Mouse (Mus musculus) megakaryocyte-erythroid progenitor cell, adult 5-6 weeks (primary cell): Measurements from ENCODE around the gene Rdh1. TPM values are rescaled to one million over a fixed set of nuclear protein-coding genes. Genes with fewer than 3 reads are reported as not detected.

Experiments used
- ATAC-seq: replicated peaks from 2 replicates; pipeline ENCODE4 v1.8.0; 2016; ENCODE audit warnings: mild to moderate bottlenecking, inconsistent platforms; ENCODE audit not compliant: severe bottlenecking, poor library complexity, low FRiP score, low TSS enrichment
- total RNA-seq, 2 experiments: library from RNA; stranded (forward) in 1 of 2; stranded (reverse) in 1 of 2; fragments of 200-1000, 215-1000 nt in 1 of 2; fragments of >200 nt in 1 of 2; fragmentation: Nextera tagmentation in 1 of 2; gene quantifications; 2 replicates each; pipeline ENCODE4 v1.2.3; 2014 to 2017

The Rdh1 gene
- total RNA-seq (2014; fragmentation: Nextera tagmentation) (0.24 TPM in 1 of 2 replicates, not detected in the other), total RNA-seq (2017) (0.05 TPM in 1 of 2 replicates, not detected in the other)

- no peak for ATAC-seq
Observed at GRCm38 (mm10) chr10:127759181-127760110, at the start of gene Rdh1, which contains the start of gene Rdh16f1. Gene Rdh1 (plus strand): TSS chr10:127759721. Gene Rdh16f1 (plus strand): TSS chr10:127759787.

GRCm38 (mm10) chr10:127710331-127710730, 49.2 kb upstream of the Rdh1 start:
- ATAC-seq: no peak; the same call in 1 of the 2 replicates

GRCm38 (mm10) chr10:127712736-127713135, 46.8 kb upstream of the Rdh1 start:
- ATAC-seq: no peak

GRCm38 (mm10) chr10:127721671-127722418, 37.7 kb upstream of the Rdh1 start:
- no peak for ATAC-seq

- no peak for ATAC-seq
Observed at GRCm38 (mm10) chr10:127724178-127724577, 35.3 kb upstream of the Rdh1 start, which contains the start of gene Tac2. Gene Tac2 (plus strand): TSS chr10:127724478.

- ATAC-seq: peak; percentile 53
Observed at GRCm38 (mm10) chr10:127725136-127725535, 34.4 kb upstream of the Rdh1 start.

GRCm38 (mm10) chr10:127728437-127728836, 31.1 kb upstream of the Rdh1 start:
- no peak for ATAC-seq

- peak; percentile 80 for ATAC-seq
Observed at GRCm38 (mm10) chr10:127730285-127730932, 29.1 kb upstream of the Rdh1 start.

- ATAC-seq: no peak; the same call in 1 of the 2 replicates
Observed at GRCm38 (mm10) chr10:127730933-127731310, 28.6 kb upstream of the Rdh1 start.

- ATAC-seq: no peak; the same call in 1 of the 2 replicates
Observed at GRCm38 (mm10) chr10:127731397-127731796, 28.1 kb upstream of the Rdh1 start.

- no peak for ATAC-seq
Observed at GRCm38 (mm10) chr10:127734434-127734833, 25.1 kb upstream of the Rdh1 start.

GRCm38 (mm10) chr10:127736266-127736665, 23.3 kb upstream of the Rdh1 start:
- no peak for ATAC-seq

GRCm38 (mm10) chr10:127736916-127737315, 22.6 kb upstream of the Rdh1 start:
- ATAC-seq: no peak

GRCm38 (mm10) chr10:127737552-127737951, 22.0 kb upstream of the Rdh1 start:
- no peak for ATAC-seq

- ATAC-seq: peak; percentile 24; the same call in 1 of the 2 replicates
Observed at GRCm38 (mm10) chr10:127738151-127738882, 21.2 kb upstream of the Rdh1 start.

GRCm38 (mm10) chr10:127739083-127739660, 20.3 kb upstream of the Rdh1 start, which contains the start of gene Zbtb39:
Gene Zbtb39 (plus strand): TSS chr10:127739538.
- peak; percentile 62 for ATAC-seq

- peak; percentile 27; the same call in 1 of the 2 replicates for ATAC-seq
Observed at GRCm38 (mm10) chr10:127739661-127740161, 19.8 kb upstream of the Rdh1 start.

GRCm38 (mm10) chr10:127744661-127745060, 14.9 kb upstream of the Rdh1 start:
- ATAC-seq: peak; percentile 50
